Mouse (Mus musculus): ENCODE results near the gene Vill.

Vill gene

GRCm38 (mm10) chr9:119034069-119034468, 18.5 kb upstream of the Vill start:
- in situ Hi-C loops (cut with MseI, MboI) = loop anchor here in 1 of 2 experiments (25.0 kb wide), 1 partner anchor 447 kb away; no protein-coding TSS in a partner anchor

DNA sequence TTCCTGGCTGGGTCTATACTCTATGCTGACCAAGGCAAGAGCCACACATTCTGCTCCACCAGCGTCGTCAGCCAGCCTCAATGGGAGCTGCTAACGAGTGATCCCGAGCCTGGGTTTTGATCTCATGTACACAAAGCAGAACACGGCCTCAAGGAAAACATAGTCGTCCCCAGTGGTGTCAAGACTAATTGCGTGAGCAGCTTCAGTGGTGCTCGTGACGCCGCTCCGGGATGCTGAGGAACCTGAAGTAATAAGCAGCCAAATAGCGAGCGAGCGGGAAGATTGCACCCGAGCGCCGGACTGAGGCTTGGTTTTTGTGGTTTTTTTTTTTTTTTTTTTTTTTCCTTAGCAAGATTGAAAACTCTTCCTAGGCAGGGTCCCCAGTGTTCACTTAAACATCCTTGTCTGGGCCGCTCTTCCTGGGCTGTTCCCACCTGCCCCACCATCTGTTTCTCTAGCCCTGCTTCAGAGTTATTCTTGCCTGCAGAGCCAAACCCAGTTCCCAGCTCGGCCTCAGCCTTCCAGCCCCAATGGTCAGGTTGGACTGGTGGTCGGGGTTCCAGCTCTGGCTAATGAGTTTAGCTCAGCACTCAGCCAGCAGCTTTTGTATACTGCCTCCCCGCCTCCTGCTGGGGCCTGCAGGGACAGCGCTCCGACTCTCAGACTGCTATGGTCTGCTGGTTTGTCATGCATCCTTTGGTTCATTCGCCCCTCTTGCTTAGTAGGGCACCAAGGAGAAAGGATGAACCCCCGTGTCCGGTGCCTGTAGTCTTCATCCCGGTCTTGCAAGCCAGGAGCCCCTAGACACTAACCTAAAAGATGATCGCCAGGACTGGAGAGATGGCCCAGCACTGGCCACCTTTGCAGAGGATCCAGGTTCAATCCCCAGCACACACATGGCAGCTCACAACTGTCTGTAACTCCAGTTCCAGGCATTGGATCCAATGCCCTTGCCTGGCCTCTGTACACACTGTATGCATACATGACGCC, 17.6 kb upstream of the Vill start:
- in situ Hi-C loops (cut with MseI, MboI) = loop anchor here in 1 of 2 experiments (25.0 kb wide), 1 partner anchor 448 kb away; no protein-coding TSS in a partner anchor

DNA sequence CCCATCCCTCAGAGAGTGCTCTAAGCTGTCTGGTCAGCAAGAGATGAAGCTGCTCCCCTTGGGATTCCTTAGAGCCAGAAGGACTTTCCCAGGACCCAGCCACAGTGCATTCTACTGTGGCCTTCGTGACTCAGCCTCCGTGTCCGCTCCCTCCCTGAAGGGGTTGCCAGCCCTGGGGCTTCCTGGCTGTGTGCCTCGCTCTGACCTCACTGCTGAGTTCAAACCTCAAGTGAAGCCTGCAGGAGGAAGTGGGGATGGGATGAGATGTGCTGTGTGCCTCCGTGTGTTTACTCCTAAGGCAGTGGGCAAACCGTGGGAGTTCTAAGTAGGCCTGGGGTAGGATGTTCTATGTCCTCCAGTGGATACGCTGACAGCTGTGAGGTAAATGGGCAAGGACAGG, 16.7 kb upstream of the Vill start:
- in situ Hi-C loops (cut with MseI, MboI) = loop anchor here in 1 of 2 experiments (25.0 kb wide), 1 partner anchor 449 kb away; no protein-coding TSS in a partner anchor

- in situ Hi-C loops (cut with MseI, MboI) = loop anchor here in 1 of 2 experiments (25.0 kb wide), 1 partner anchor 450 kb away; no protein-coding TSS in a partner anchor
These were observed 15.4 kb upstream of the Vill start for GRCm38 (mm10) chr9:119037076-119037730.

DNA sequence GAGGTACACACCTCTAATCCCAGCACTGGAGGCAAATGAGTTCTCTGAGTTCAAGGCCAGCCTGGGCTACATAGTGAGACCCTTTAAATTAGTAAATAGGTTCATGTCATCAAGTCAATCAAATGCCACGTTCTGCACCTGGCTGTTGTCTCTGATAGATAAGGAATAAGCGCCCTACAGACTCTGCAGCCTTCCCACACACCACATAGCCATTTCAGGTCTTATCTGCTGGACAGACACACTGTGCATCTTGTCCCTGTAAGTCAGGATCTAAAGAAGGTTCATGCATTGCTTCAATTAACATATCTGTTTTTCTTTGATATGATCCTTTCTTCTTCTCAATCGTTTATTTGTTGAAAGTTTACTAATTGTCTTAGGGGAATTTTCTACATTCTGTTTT, 14.0 kb upstream of the Vill start:
- in situ Hi-C loops (cut with MseI, MboI) = loop anchor here in 1 of 2 experiments (25.0 kb wide), 1 partner anchor 451 kb away; no protein-coding TSS in a partner anchor

DNA sequence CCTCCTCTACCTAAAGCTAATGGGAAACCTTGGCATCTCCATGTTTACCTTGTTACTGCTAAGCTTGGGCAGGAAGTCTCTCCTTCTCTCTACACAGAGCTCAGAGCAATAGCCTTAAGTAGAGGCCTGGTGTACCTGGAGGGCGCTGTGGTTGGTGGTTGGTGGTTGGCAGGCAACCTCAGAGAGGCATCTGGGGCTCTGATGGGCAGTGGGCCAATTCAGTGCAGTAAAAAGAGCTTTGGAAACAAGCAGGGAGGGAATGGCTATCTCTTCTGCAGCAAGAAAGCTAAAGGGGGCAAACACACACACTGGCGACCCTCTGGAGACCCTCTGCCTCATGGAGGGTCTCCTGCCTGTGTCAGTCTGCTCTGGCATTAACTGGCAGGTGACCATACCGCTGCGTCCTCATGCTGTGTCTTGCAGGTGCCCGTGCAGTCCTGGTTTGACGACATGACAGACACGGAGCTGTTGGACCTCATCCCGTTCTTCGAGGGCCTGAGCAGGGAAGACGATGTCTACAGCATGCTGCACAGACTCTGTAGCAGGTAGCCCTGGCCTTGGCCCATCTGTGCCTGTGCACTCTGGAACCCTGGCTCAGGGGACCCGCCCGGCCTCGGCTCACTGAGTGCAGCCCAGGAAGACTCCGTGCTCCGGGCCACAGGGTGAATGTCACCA, 12.3 kb upstream of the Vill start:
- in situ Hi-C loops (cut with MseI, MboI) = loop anchor here in 1 of 2 experiments (25.0 kb wide), 1 partner anchor 453 kb away; no protein-coding TSS in a partner anchor

DNA sequence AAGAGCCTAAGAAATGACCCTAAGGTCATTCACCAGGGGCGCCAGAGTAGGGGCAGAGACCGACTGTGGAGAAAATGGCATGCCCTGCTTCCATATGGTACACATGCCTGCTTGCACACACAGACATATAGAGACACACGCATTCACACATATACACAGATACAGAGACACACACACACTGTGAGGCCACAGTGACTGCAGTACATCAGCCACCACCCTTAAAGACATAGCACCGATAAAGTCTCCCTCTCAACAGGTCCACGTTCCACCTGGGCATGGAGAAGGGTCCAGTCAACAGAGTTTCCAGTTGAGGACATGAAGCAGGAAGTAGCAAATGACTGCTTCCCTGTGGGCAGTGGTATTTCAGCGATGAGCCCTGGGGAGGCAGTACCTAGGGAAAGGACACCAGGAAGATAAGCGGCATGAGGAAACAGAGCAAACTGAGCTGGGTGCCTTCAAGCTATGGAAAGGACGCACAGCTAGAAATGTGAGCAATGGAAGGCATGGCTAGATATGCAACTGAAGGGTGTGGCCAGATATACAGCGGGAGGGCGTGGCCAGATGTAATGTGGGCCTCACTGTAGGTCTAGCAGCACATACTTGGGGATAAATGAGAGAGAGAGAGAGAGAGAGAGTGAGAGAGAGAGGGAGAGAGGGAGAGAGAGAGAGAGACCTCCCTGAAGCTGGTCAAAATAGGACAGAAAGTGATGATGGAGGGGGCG, 4.2 kb upstream of the Vill start:
- in situ Hi-C loops (cut with MseI, MboI) = loop anchor here in 1 of 2 experiments (25.0 kb wide), 1 partner anchor 461 kb away; no protein-coding TSS in a partner anchor

- in situ Hi-C loops (cut with MseI, MboI) = no loop called here
These were observed 1.4 kb upstream of the Vill start for GRCm38 (mm10) chr9:119051158-119051557.

DNA sequence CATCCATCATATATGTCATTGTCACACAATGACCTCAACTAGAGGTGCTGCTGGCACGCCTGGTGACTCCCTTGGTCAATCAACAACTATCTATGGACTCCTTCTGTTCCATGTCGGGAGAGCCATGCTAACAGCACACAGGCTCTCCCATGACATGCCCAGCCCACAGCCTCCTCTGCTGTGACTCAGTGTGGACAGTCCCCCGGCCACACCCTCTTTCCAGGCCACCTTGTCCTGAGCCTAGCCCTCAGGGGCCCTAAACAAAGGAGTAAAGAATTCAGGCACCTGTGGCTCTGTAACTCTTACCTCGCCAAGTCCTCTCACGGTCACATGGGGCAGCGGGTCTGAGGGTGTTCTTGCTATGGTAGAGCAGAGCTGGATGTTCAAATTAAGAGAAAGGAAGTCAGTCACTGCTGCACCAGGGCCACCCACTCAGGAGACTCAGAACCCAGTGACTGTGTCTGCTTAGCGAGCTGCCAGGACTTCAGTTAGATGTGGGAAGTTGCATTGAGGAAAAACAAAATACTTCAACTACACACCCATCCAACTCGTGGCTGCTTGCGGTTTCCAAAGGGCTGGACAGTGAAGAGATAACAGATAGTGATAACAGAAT, 1.5 kb downstream of the Vill start:
- in situ Hi-C loops (cut with MseI, MboI) = no loop called here

DNA sequence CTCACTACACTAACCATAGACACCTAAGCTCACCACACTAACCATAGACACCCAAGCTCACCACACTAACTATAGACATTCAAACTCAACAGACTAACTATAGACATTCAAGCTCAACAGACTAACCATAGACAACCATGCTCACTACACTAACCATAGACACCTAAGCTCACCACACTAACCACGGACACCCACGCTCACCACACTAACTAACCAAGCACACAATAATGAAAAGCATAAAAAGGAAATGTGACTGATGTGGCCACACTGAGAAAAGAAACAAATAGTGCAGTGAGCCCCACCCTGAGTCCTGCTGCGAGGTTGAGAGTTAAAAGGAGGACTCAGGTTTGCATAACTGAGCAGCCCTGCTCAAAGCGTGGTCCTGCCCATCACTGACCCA, 2.8 kb downstream of the Vill start:
- in situ Hi-C loops (cut with MseI, MboI) = no loop called here

GRCm38 (mm10) chr9:119058245-119058644, 5.7 kb downstream of the Vill start:
- in situ Hi-C loops (cut with MseI, MboI) = no loop called here

GRCm38 (mm10) chr9:119060701-119061100, 8.1 kb downstream of the Vill start:
- in situ Hi-C loops (cut with MseI, MboI) = loop anchor here in 1 of 2 experiments (10.0 kb wide), 1 partner anchor 136 kb away; the partner anchor contains the start of gene Ctdspl

- in situ Hi-C loops (cut with MseI, MboI) = loop anchor here in 1 of 2 experiments (10.0 kb wide), 1 partner anchor 138 kb away; the partner anchor contains the start of gene Ctdspl
These were observed 10.6 kb downstream of the Vill start for GRCm38 (mm10) chr9:119063036-119063644.

GRCm38 (mm10) chr9:119064296-119064695, 11.7 kb downstream of the Vill start:
- in situ Hi-C loops (cut with MseI, MboI) = loop anchor here in 1 of 2 experiments (10.0 kb wide), 1 partner anchor 139 kb away; the partner anchor contains the start of gene Ctdspl

DNA sequence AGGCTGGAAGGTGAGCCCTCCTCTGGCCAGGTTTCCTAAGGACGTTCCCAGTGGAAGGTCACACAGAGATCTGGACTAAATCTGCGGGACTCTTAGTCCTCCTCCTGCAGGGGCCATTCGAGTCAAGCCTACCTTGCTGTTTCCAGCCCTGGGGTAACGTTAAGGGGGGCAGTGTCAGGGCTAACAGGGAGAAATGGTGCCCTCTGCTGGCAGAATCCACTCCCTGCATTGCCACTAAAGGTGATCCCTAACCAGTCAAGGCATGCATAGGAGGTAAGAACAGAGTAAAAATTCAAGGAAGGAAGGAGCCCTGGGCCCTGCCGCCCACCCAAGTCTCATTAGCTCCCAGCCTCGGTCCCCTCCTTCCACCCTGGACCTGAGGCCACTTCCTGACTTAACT, 15.0 kb downstream of the Vill start:
- in situ Hi-C loops (cut with MseI, MboI) = loop anchor here in 1 of 2 experiments (10.0 kb wide), 1 partner anchor 143 kb away; the partner anchor contains the start of gene Ctdspl

GRCm38 (mm10) chr9:119068266-119068665, 15.7 kb downstream of the Vill start:
- in situ Hi-C loops (cut with MseI, MboI) = loop anchor here in 1 of 2 experiments (10.0 kb wide), 1 partner anchor 143 kb away; the partner anchor contains the start of gene Ctdspl

- in situ Hi-C loops (cut with MseI, MboI) = no loop called here
These were observed 17.7 kb downstream of the Vill start for GRCm38 (mm10) chr9:119070173-119070825.

DNA sequence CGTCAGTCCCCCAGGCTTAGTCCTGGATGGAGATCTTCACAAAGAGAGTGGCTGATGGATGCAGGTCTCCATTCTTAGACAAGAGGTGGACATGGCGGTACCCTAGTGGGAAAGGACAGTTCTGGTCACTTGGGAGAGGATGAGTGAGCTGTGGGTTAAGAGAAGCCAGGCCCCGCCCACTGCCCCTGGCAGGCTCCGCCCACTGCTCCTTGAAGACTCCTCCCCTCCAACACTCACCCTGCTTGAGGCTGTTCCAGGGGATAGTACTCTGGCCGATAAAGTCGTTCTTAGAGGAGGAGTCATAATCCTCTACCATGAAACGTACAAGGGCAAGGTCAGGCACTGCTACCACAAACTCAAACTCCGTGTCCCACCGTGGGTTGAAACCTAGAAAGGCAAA, 19.2 kb downstream of the Vill start:
- in situ Hi-C loops (cut with MseI, MboI) = no loop called here
